Mouse (Mus musculus) ZHBTc4 (cell line): ENCODE results near the gene Olfr332.
"Not testable (repeated sequence)": the region's sequence is repeated elsewhere in the genome, so short reads cannot be mapped to it uniquely, and the experiment has no call there.

ENCODE experiments used
- DNase-seq: peaks from one replicate; pipeline ENCODE4 v3.0.0-alpha.2; 2011; ENCODE audit warnings: low read depth, low spot score

Gene Olfr332

GRCm38 (mm10) chr11:58492455-58492854 is at the start of gene Olfr332:
Gene Olfr332, minus strand, starts transcription at chr11:58492555.
- DNase-seq = no peak

- not testable (repeated sequence) for DNase-seq
Measured at GRCm38 (mm10) chr11:58534736-58535135, 42.4 kb upstream of the Olfr332 start, which contains the start of gene Olfr330. Gene Olfr330, minus strand, starts transcription at chr11:58534836.

- DNase-seq = not testable (repeated sequence)
Measured at GRCm38 (mm10) chr11:58519756-58520155, 27.4 kb upstream of the Olfr332 start.

- not testable (repeated sequence) for DNase-seq
Measured at GRCm38 (mm10) chr11:58518916-58519315, 26.6 kb upstream of the Olfr332 start.

GRCm38 (mm10) chr11:58509058-58509457 is 16.7 kb upstream of the Olfr332 start:
- peak; percentile 8 for DNase-seq

- DNase-seq = not testable (repeated sequence)
Measured at GRCm38 (mm10) chr11:58502472-58502871, 10.1 kb upstream of the Olfr332 start, which contains the start of gene Olfr331. Gene Olfr331, minus strand, starts transcription at chr11:58502572.

GRCm38 (mm10) chr11:58499290-58499689 is 6.9 kb upstream of the Olfr332 start:
- no peak for DNase-seq

- DNase-seq = no peak
Measured at GRCm38 (mm10) chr11:58498761-58499160, 6.4 kb upstream of the Olfr332 start.

GRCm38 (mm10) chr11:58462170-58462569 is 30.2 kb downstream of the Olfr332 start, which contains the start of gene Olfr30:
Gene Olfr30, minus strand, starts transcription at chr11:58462270.
- no peak for DNase-seq

- DNase-seq = no peak
Measured at GRCm38 (mm10) chr11:58453592-58453991, 38.8 kb downstream of the Olfr332 start.

GRCm38 (mm10) chr11:58452759-58453158 is 39.6 kb downstream of the Olfr332 start, which contains the start of gene Lypd9:
Gene Lypd9, minus strand, starts transcription at chr11:58452923.
- no peak for DNase-seq
